Mouse (Mus musculus) heart, adult 11 months (tissue): Measurements from ENCODE around the gene Slc7a10.
A peak's percentile ranks its signal among the peaks of the same experiment; 100 is the strongest.

Experiments used
- DNase-seq: peaks from one replicate; pipeline ENCODE4 v3.0.0; 2022

The Slc7a10 gene

DNA sequence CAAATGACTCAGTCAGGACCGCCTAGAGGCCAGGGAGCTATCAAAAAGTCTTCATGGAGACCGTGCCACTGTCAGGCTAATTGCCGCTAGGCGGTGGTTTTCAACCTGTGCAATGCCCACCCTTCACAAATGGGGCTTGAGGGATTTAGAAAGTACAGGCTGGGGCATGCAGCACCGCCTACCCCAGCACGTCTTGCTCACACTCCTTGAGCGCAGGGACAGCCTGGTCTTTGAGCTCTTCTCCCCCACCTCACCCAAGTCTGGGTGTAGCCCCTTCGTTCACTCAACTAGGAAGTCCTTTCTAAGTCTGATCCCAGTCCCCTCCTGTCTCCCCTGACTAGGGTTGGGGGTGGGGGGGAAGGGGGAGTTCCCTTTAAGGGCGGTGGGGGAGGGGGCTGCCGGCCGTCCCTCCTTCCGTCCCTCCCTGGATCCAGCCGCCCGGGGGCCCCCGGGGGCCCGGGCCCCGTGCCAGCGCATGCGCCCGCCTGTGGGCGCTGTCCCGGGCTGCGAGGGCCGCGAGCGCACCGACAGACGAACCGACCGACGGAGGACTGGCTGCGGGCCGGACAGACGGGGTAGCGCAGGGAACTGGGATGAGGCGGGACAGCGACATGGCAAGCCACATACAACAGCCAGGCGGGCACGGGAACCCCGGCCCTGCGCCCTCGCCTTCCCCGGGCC is at the start of gene Slc7a10:
TSS of gene Slc7a10 (plus strand) at position 497 of the 681 bp plus-strand sequence.
- DNase-seq = no peak

- no peak for DNase-seq
Measured at GRCm38 (mm10) chr7:35137524-35137923, 48.7 kb upstream of the Slc7a10 start.

GRCm38 (mm10) chr7:35138481-35138880 is 47.7 kb upstream of the Slc7a10 start:
- no peak for DNase-seq

DNA sequence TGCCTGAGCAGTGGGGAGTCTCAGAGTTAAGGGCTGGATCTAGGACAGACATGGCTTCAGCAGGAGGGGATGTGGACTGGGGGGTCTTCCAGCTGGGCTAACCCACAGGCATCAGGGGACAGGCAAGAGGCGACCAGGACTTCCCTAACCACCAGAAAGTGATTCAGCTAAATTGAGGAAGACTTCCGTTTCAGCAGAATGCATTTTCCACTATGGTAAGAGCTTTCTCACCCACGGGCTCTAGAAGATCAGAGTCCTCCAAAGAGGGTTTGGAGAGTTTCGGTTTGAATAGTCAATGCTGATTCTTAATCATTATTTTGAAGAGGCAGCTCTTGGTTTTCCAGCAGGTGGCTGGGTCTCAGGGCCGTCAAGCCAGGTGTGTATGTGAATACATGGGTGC is 46.3 kb upstream of the Slc7a10 start:
- no peak for DNase-seq

GRCm38 (mm10) chr7:35141519-35141918 is 44.7 kb upstream of the Slc7a10 start:
- DNase-seq = no peak

- no peak for DNase-seq
Measured at GRCm38 (mm10) chr7:35142522-35142921, 43.7 kb upstream of the Slc7a10 start.

DNA sequence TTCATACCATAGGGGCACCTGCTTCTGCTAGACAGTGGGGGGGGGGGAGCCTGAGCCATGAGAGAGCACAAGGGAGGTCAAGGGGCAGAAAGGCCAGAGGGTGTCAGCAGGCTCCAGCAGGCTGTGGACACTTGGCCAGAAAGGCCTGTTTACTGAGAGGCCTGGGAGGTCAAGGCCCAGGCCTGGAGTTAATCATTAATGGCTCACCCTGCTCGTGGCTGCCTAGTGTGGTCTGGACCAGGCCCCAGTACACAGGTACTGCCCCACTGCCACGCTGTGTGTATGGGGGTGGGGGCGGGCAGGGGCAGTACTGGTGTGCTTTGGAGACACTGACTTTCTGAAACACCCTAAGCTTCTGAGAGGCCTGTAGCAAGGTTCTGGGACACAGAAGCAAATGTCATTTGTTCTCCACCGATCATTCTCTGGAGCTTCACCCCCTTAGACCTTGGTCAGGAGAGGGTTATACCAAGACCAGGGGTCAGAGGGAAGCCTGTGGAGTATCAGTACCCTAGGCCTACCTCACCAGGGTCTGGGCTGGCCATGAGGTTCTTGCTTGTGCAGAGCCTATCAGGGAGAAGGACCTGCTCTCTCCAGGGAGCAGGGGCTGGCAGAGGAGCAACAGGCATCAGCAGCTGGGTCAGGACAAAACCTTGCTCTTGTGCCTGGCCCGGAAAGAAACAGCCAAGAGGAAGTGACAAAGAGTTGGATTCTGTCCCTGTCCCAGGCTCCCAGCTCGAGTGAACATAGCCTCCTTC is 42.1 kb upstream of the Slc7a10 start:
- DNase-seq = no peak

- DNase-seq = peak; percentile 94
Measured at GRCm38 (mm10) chr7:35145068-35145467, 41.1 kb upstream of the Slc7a10 start.

- DNase-seq = no peak
Measured at GRCm38 (mm10) chr7:35146269-35146668, 39.9 kb upstream of the Slc7a10 start.

DNA sequence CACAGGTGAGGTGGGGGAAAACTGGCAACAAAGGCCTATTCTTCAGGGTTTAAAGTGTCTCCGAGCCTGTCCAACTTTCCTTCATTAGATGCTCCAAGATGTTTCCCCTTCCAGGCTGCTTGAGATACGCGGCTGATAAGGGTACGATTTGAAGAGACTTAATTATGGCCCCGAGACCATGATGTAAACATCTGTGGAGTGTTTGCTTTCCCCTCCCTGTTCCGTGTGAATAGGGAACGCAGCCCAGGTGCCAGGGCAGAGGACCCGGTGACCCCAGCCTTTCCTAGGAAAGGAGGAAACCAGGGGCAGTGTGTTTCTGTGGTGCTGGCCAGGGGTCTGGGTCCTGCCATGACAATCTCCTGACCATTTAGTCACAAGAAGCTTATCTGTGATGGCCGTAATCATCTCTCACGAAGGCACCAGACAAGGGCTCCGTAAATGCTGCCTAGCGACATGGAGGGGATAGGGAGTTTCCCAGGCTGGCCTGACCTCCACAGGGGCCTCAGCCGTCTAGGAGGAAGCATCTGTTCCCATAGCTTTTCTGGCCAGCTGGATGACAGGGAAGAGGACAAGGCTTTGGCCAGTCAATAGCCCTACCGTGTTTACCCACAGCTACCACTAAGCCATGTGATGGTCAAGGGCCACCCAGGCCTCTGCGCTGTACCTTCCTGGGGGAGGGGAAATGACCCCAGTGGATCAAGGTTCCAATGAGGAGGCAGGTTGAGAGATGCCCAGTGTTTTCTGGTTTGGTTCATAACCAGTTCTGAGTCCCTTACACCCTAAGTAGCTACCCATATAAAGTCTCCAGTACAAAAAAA is 36.4 kb upstream of the Slc7a10 start:
- DNase-seq = peak; percentile 93

DNA sequence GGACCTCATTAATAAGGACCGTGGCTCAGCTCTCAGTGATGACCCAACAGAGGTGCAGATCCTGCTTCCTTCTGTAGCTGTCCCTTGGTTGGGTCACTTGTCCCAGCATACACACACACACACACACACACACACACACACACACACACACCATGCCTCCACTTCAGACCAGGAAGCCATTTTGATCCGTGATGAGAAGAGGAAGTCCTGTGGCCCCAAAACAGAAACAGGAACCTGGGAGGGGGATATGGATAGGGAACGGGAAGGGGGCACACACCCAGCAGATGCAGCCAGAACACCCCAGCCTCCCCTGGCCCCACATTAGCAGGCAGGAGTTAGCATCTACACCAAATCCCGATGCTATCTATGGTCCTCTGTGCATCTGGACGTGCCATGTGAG is 35.3 kb upstream of the Slc7a10 start:
- DNase-seq = peak; percentile 97

- DNase-seq = no peak
Measured at GRCm38 (mm10) chr7:35154449-35154848, 31.7 kb upstream of the Slc7a10 start.

- DNase-seq = peak; percentile 97
Measured at GRCm38 (mm10) chr7:35156561-35157477, 29.4 kb upstream of the Slc7a10 start.

- peak; percentile 95 for DNase-seq
Measured at GRCm38 (mm10) chr7:35157512-35157911, 28.7 kb upstream of the Slc7a10 start.

- DNase-seq = no peak
Measured at GRCm38 (mm10) chr7:35162443-35162842, 23.7 kb upstream of the Slc7a10 start.

DNA sequence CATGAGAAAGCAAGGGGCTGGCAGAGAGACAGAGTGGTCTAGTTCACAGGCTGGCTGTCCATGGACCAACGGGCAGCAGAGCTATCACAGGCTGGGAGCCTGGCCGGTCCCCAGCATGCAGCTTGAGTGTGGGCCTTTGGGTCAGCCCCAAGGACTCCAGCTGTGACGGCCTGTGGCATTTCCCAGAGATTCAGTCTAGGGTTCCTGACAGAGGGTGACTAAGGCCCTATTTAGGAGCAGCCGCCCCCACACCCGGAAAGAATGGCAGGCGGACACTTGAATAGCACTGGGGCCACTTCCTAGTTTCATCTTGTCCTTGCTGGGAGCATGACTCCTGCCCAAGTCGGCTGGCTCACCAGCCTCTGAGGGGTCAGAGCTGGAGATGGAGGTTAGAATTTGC is 22.6 kb upstream of the Slc7a10 start:
- peak; percentile 97 for DNase-seq

GRCm38 (mm10) chr7:35164131-35164530 is 22.1 kb upstream of the Slc7a10 start:
- no peak for DNase-seq

DNA sequence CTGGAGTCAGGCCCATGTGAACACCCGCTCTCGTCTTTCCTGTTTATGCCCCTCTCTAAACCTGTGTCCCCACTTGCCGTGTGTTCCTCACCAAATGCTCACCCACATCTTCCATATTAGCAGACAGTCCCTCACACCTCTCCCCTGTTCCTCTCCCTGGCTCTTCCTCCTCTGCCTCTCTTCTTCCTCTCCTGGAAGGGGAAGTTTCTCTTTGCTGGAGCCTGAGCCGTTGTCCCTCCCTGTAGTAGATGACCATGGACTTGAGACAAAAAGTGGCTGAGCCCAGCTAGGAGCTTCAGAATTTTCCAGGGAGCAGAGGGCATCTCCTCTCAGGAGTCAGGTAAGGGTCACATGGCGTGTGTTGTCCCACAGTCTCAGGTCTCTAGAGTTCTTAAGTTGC is 19.2 kb upstream of the Slc7a10 start:
- DNase-seq = peak; percentile 92

- no peak for DNase-seq
Measured at GRCm38 (mm10) chr7:35167925-35168324, 18.3 kb upstream of the Slc7a10 start.

- DNase-seq = peak; percentile 98
Measured at GRCm38 (mm10) chr7:35169341-35169740, 16.8 kb upstream of the Slc7a10 start.

DNA sequence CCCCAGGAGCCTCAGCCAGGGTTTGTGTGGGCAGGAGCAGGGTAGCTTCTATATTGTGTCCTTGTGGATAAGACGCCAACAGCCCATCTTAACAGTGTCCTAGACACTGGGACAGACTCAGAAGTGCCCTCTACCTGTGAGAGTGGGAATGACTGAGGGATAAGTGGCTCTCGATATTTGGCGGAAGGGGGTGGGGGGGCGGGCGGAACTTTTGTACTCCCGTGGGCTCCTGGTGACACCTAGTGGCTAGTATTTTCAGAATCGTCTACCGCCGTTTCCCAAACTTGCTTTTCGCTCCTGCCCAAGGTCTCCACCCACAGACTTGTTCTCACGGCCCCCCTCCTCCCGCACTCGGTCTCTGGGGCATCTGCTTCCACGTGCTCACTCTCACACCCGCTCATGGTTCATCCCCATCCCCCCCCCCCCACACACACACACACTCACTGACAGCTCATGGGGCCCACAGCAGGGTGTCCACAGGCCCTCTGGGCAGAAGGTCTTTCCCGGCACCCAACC is 14.3 kb upstream of the Slc7a10 start:
- DNase-seq = peak; percentile 96

DNA sequence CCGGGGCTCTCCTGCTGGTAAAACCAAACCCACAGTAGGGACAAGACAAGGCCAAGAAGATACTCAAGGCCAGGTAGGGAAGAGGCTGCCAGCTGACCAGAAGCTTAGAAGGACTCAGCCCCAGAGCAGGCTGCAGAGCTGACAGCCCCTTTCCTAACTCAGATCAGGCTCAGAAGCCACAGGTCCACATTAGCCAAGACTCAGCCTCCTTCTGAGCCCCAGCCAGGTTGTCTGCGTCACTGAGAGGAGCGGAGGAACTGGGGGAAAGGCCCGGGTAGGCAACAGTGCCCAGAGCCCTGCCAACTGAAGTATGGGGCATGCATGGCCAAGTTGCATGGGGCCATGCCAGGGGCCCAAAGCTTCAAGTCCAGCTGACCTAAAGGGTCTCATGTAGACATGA is 13.7 kb upstream of the Slc7a10 start:
- DNase-seq = no peak
